Mouse (Mus musculus): ENCODE results near the gene Dao.

DNA sequence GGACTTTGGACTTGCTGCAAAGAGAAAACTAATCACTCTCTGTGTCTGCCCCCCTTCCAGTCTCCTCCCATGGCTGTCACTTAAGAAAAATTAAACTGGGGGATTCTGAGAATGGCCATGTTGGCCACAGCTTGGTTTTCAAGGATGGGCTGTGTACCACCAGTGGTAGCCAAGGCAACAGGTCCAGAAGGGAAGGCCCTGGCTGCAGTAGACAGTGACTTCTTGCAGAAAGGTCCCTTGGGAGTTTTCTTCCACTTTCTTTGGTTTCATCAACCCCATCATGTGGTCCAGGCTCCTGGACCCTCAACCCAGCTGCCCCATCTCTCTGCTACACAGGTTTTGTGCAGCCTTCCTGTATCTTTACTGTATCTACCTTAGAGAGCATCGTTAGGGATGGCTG is 37.4 kb downstream of the Dao start:
- TF ChIP-seq CTCF (IDR thresholded peaks at IDR 0.05; ENCODE audit: control insufficient read depth, insufficient read depth, insufficient replicate concordance, low read depth, low read length) = no peak
- TF ChIP-seq POLR2A (IDR thresholded peaks at IDR 0.05; ENCODE audit: control insufficient read depth, low read depth, low read length) = no peak

Data from testis, adult 2 months (tissue).